Mouse (Mus musculus) lung, postnatal 0 days (tissue): Measurements from ENCODE around the gene Stx1b.

Experiments
- CTCF ChIP-seq: IDR thresholded peaks from 2 replicates; pipeline ENCODE4 v1.5.1; 2016; ENCODE audit warnings: antibody characterized with exemption, mild to moderate bottlenecking
- EP300 ChIP-seq: IDR thresholded peaks from 2 replicates; pipeline ENCODE4 v1.6.1; 2016; ENCODE audit warnings: antibody characterized with exemption, mild to moderate bottlenecking, control low read depth

GRCm38 (mm10) chr7:127767671-127768345, 56.5 kb downstream of the Stx1b start:
- TF ChIP-seq CTCF, result no peak
- no peak for TF ChIP-seq EP300
